Mouse (Mus musculus) liver, embryonic 12.5 days (tissue): Measurements from ENCODE around the gene Ear6. TPM values are rescaled to one million over a fixed set of nuclear protein-coding genes. Genes with fewer than 3 reads are reported as not detected.

Experiments used
- ATAC-seq: fragments of 200-750 bp; cut with Nextera tagmentation; 2 replicates; pipeline ENCODE4 v1.8.0; 2017; ENCODE audit warnings: moderate number of reproducible peaks, mild to moderate bottlenecking, moderate library complexity
- H3K27ac ChIP-seq: fragments of 300-500 bp; sonication (generic); 2 replicates; pipeline ENCODE4 v1.5.1; 2016; ENCODE audit warnings: mild to moderate bottlenecking
- H3K27me3 ChIP-seq: fragments of 300-500 bp; sonication (generic); replicated peaks from 2 replicates; pipeline ENCODE4 v1.6.1; 2016; ENCODE audit warnings: mild to moderate bottlenecking, moderate library complexity
- H3K36me3 ChIP-seq: fragments of 300-500 bp; sonication (generic); 2 replicates; pipeline ENCODE4 v1.6.1; 2016; ENCODE audit warnings: mild to moderate bottlenecking, moderate library complexity
- H3K4me1 ChIP-seq: fragments of 300-500 bp; sonication (generic); 2 replicates; pipeline ENCODE4 v1.6.1; 2016
- H3K4me2 ChIP-seq: fragments of 300-500 bp; sonication (generic); 2 replicates; pipeline ENCODE4 v1.6.1; 2016; ENCODE audit warnings: mild to moderate bottlenecking, moderate library complexity
- H3K4me3 ChIP-seq: fragments of 300-500 bp; sonication (generic); 2 replicates; pipeline ENCODE4 v1.5.1; 2016; ENCODE audit warnings: mild to moderate bottlenecking, moderate library complexity
- H3K9ac ChIP-seq: fragments of 300-500 bp; sonication (generic); 2 replicates; pipeline ENCODE4 v1.6.1; 2016; ENCODE audit warnings: mild to moderate bottlenecking, moderate library complexity
- H3K9me3 ChIP-seq: fragments of 300-500 bp; sonication (generic); replicated peaks from 2 replicates; pipeline ENCODE4 v1.6.1; 2016; ENCODE audit warnings: mild to moderate bottlenecking, moderate library complexity
- WGBS: fragments of 180-500 bp; shearing (Covaris S2); methylation state at CpG from one replicate; pipeline ENCODE4 v1.1.7; 2016; ENCODE audit not compliant: insufficient replicate concordance; 5-methylcytosine and 5-hydroxymethylcytosine counted together
- microRNA-seq: library from miRNA; unstranded; fragments of <30 nt; microRNA quantifications from one replicate; pipeline ENCODE4, GENCODE M21; 2017
- polyA plus RNA-seq: library from polyadenylated mRNA; unstranded; fragments of >200 nt; fragmentation: Nextera tagmentation; extraction: Ambion mirVana; gene quantifications from 2 replicates; pipeline ENCODE4 v1.2.1, GENCODE M21; 2016

Ear6 gene
- polyA plus RNA-seq, 1 experiment from 2014 or later = 3.6 TPM

- H3K9ac ChIP-seq = no peak overlapping the region
- no peaks in the 10 kb centered on the region for H3K9me3 ChIP-seq
- WGBS = 39% methylated on average over 6 of the region's 6 CpGs
- H3K4me1 ChIP-seq = peaks cover 30% of the 10 kb centered on the region
- no peak for ATAC-seq
- no peak overlapping the region for H3K27ac ChIP-seq
- peaks cover 14% of the 10 kb centered on the region for H3K36me3 ChIP-seq
- no peak overlapping the region for H3K4me3 ChIP-seq
- H3K27me3 ChIP-seq = peaks cover 7% of the 10 kb centered on the region
- H3K4me2 ChIP-seq = no peak overlapping the region
Observed at GRCm38 (mm10) chr14:51896019-51896418, 42.5 kb downstream of the Ear6 start.

DNA sequence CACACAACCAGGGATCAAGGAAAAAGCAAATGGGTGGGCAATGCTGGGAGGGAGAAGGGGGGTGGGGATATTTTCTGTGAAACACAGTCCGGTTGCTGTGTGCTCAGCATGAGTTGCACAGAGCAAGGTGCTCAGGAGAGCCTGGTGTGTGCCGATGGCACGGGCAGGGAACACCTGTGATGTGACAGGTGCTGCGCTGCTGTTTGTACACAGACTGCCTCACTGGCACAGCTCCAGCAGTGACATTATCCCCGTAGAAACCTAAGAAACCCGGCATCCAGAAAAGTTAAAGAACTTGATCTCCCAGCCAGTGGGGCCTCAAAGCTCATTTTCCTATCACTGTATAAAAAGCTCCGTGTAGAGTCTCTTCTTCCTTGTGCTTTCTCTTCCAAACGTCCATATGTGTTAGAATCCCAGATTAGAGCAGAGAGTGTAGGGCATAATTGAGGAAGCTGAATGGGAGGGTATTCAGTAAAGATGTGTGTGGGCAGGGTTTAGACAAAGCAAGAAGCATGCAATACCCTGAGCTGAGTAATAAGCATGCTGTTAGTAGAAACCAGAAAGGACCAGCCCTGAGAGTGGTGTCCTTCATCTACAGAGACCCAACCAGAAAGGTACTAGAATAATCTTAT is 43.2 kb downstream of the Ear6 start:
- Histone ChIP-seq H3K4me1 (peaks cover 30% of the 10 kb centered on the region), H3K4me2 (no peak overlapping the region), H3K27me3 (peaks cover 10% of the 10 kb centered on the region), H3K27ac (no peak overlapping the region), H3K9me3 (no peaks in the 10 kb centered on the region), H3K9ac (no peak overlapping the region), H3K4me3 (no peak overlapping the region), H3K36me3 (peaks cover 7% of the 10 kb centered on the region)
- ATAC-seq = no peak
- 60% methylated on average over 8 of the region's 8 CpGs for WGBS

DNA sequence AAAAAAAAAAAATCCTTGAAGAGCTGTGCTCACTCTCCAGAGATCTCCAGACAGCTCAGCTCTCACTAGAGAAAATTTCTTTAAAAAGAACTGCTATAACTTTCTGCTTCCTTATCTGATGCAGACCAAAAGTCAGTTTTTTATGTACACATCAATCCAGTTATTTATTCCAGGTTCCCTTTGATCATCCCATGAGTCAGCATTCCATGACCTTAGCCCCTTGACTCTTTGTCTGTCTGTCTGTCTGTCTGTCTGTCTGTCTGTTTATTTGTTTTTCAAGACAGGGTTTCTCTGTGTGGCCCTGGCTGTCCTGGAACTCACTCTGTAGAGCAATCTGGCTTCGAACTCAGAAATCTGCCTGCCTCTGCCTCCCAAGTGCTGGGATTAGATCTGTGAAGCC is 45.9 kb downstream of the Ear6 start:
- H3K4me1 ChIP-seq = peaks cover 15% of the 10 kb centered on the region
- H3K36me3 ChIP-seq = no peaks in the 10 kb centered on the region
- H3K9me3 ChIP-seq = no peaks in the 10 kb centered on the region
- H3K4me3 ChIP-seq = no peak overlapping the region
- no peak overlapping the region for H3K27ac ChIP-seq
- 73% methylated on average over 1 of the region's 1 CpGs for WGBS
- H3K9ac ChIP-seq = no peak overlapping the region
- peaks cover 10% of the 10 kb centered on the region for H3K27me3 ChIP-seq
- no peak for ATAC-seq
- H3K4me2 ChIP-seq = no peak overlapping the region

DNA sequence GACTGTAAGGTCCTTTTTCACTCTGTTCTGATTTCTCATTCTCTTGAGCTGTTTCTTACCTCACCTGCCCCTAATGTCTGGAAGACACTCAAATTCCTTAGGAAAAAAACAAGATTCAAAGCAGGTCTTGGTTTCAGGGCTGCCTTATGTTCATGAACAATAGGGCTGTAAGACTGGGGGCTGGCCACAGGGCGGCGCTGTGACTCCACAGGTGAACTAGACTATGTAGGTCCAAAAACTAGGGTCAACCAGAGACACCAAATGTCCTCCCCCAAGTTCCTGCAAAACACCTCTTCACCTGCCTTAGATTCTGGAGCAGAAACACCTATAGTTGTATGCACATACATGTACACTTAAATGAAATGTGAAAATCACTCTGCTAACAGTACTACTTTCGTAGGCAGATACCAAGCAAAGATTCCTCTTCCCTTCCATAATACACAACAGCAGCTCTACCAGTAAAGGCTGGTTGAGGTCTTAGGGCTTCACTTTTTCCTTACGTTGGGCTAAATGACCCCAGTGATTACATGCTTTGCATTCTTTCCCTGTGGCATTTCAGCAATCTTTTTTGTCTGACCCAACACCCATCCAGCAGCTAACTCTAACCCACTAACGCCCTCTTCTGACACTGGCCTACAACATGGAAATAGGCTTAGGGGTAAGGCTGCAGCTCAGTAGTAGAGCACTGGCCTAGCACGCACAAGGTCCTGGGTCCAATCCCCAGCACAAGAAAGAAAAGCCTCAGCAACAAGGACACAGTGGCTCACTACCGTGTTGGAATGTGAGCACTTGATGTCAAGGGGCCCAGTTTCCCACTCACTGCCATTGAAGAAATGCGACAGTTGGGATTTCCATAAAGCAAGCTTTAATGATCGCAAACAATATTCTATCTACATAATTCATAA is 49.6 kb downstream of the Ear6 start:
- Histone ChIP-seq H3K36me3 (no peaks in the 10 kb centered on the region), H3K9ac (no peak overlapping the region), H3K27me3 (0 out of 2 replicates have a peak, but pooled peaks cover 3% of the 10 kb centered on the region), H3K4me3 (no peak overlapping the region), H3K4me1 (peaks cover 28% of the 10 kb centered on the region), H3K4me2 (no peak overlapping the region), H3K27ac (no peak overlapping the region), H3K9me3 (no peaks in the 10 kb centered on the region)
- WGBS = 55% methylated on average over 9 of the region's 9 CpGs
- no peak for ATAC-seq

DNA sequence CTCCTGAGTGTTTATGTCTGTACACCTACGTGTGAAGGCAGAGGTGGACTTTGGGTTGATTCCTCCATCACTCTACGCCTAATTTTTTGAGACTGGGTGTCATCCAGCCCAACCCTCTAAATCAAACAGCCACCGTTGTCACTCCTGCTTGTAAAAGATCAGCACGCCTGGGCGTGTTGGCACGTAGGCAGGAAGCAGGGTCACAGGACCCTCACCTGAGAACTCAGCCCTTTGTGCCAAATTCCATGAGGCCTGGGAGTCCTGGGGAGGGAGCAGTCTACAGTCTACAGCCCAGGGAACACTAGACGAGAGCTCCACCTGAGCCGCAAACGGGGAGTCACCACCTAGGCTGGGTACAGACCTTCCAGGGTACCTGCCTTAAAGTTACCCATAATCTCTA is 50.3 kb downstream of the Ear6 start:
- Histone ChIP-seq H3K27me3 (0 out of 2 replicates have a peak, but pooled peaks cover 3% of the 10 kb centered on the region), H3K4me3 (no peak overlapping the region), H3K4me2 (no peak overlapping the region), H3K36me3 (no peaks in the 10 kb centered on the region), H3K27ac (no peak overlapping the region), H3K9me3 (no peaks in the 10 kb centered on the region), H3K4me1 (peaks cover 36% of the 10 kb centered on the region), H3K9ac (no peak overlapping the region)
- 75% methylated on average over 9 of the region's 9 CpGs for WGBS
- ATAC-seq = no peak

Small RNAs within 50 kb of the gene (microRNA-seq; reads per million reads assigned to microRNA genes)
- not detected for gene Gm27375

Other genes with a start within 250 kb of the Ear6 start
- not detected in 2 replicates for gene Gm17078, start 242.4 kb upstream of the Ear6 start, polyA plus RNA-seq
- gene Gm4181, start 218.0 kb upstream of the Ear6 start, polyA plus RNA-seq = not detected in 2 replicates
- gene Gm17079, start 158.2 kb upstream of the Ear6 start, polyA plus RNA-seq = not detected in 2 replicates
- gene Gm5800, start 136.5 kb upstream of the Ear6 start, polyA plus RNA-seq = not detected in 2 replicates
- not detected in 2 replicates for gene Ang4, start 80.1 kb upstream of the Ear6 start, polyA plus RNA-seq
- not detected in 2 replicates for gene AY358078, start 53.7 kb upstream of the Ear6 start, polyA plus RNA-seq
- gene Mettl17, start 31.1 kb downstream of the Ear6 start, polyA plus RNA-seq = 19.6 and 20.4 TPM in 2 replicates
- gene Slc39a2, start 39.2 kb downstream of the Ear6 start, polyA plus RNA-seq = 0.06 and 0.11 TPM in 2 replicates
- 17.0 and 17.3 TPM in 2 replicates for gene Ndrg2, start 60.5 kb downstream of the Ear6 start, polyA plus RNA-seq
- gene Tppp2, start 64.7 kb downstream of the Ear6 start, polyA plus RNA-seq = not detected in 2 replicates
- not detected in 2 replicates for gene Rnase13, start 69.1 kb downstream of the Ear6 start, polyA plus RNA-seq
- gene Arhgef40, start 131.0 kb downstream of the Ear6 start, polyA plus RNA-seq = 34.8 and 40.1 TPM in 2 replicates
- gene Tmem253, start 162.0 kb downstream of the Ear6 start, polyA plus RNA-seq = 0.32 and 0.39 TPM in 2 replicates
- gene Zfp219, start 167.0 kb downstream of the Ear6 start, polyA plus RNA-seq = 15.3 and 15.8 TPM in 2 replicates
- not detected in 2 replicates for gene Olfr221, start 188.8 kb downstream of the Ear6 start, polyA plus RNA-seq